Mouse (Mus musculus): ENCODE results near the gene Abi3bp.

- TF ChIP-seq CTCF (IDR thresholded peaks at IDR 0.05; ENCODE audit: low read depth) (no peak), EP300 (IDR thresholded peaks at IDR 0.05; ENCODE audit: low read depth) (no peak)
Measured at GRCm38 (mm10) chr16:56483466-56483865, 5.8 kb downstream of the Abi3bp start.

Measured in liver, embryonic 14.5 days (tissue).